Comparison of ENCODE assay signal across 18 mouse cellular contexts in genomic region chr6:146136244-146136643, GRCm38 (mm10).
A peak's percentile ranks its signal among the peaks of the same experiment; 100 is the strongest.
DNase-seq lines count a peak whose midpoint lies in the region; ATAC-seq and TF ChIP-seq lines count a peak whose summit lies in the region.
"Had no signal": no experiment of that assay in that cellular context is flagged by ENCODE, and none has a peak within 500 bp of the region (broad histone marks: within the 10 kb centered on the region; RNA-seq: fewer than 3 reads in every experiment).

No protein-coding gene starts in this region.

- H3K9ac ChIP-seq in forebrain, embryonic 13.5 days, result no peak overlapping the region
- H3K9ac ChIP-seq in hindbrain, embryonic 15.5 days, result no peak overlapping the region
- no peak overlapping the region for H3K9ac ChIP-seq in midbrain, postnatal 0 days (replicated peaks; ENCODE audit: low read length, poor library complexity, severe bottlenecking)
- H3K9ac ChIP-seq: liver, embryonic 13.5 days; stomach, embryonic 15.5 days had no signal

- no peaks in the 10 kb centered on the region for H3K36me3 ChIP-seq in forebrain, embryonic 13.5 days (ENCODE audit: poor library complexity, severe bottlenecking)
- no peaks in the 10 kb centered on the region for H3K36me3 ChIP-seq in hindbrain, embryonic 15.5 days
- H3K36me3 ChIP-seq in midbrain, postnatal 0 days (ENCODE audit: insufficient read depth, low read length), result no peaks in the 10 kb centered on the region
- H3K36me3 ChIP-seq: embryonic facial prominence, embryonic 10.5 days; heart, embryonic 10.5 days; liver, embryonic 13.5 days; stomach, embryonic 15.5 days had no signal

- intact Hi-C loops in left cerebral cortex, postnatal 36 days (cut with DNase I), result no loop called here

- no peak overlapping the region for H3K4me3 ChIP-seq in forebrain, embryonic 13.5 days
- no peak overlapping the region for H3K4me3 ChIP-seq in hindbrain, embryonic 15.5 days
- H3K4me3 ChIP-seq in midbrain, postnatal 0 days (ENCODE audit: low read depth, low read length), result no peak overlapping the region
- H3K4me3 ChIP-seq: embryonic facial prominence, embryonic 10.5 days; heart, embryonic 10.5 days; liver, embryonic 13.5 days; stomach, embryonic 15.5 days had no signal

- no peak for TF ChIP-seq CTCF in midbrain, postnatal 0 days (IDR thresholded peaks at IDR 0.05)

- no peak overlapping the region for H3K27ac ChIP-seq in forebrain, embryonic 13.5 days
- peak overlapping the region; percentile 65 for H3K27ac ChIP-seq in hindbrain, embryonic 15.5 days (replicated peaks)
- H3K27ac ChIP-seq in midbrain, postnatal 0 days (ENCODE audit: low read depth, low read length), result peak overlapping the region; percentile 51
- H3K27ac ChIP-seq: embryonic facial prominence, embryonic 10.5 days; heart, embryonic 10.5 days; liver, embryonic 13.5 days; stomach, embryonic 15.5 days had no signal

- H3K4me2 ChIP-seq in forebrain, embryonic 13.5 days, result peak overlapping the region; percentile 12; the same call in 1 of the 2 replicates
- peak overlapping the region; percentile 14; the same call in 1 of the 2 replicates for H3K4me2 ChIP-seq in hindbrain, embryonic 15.5 days
- peak overlapping the region; percentile 9; the same call in 1 of the 2 replicates for H3K4me2 ChIP-seq in midbrain, postnatal 0 days (ENCODE audit: low read depth, low read length, poor library complexity, severe bottlenecking)
- H3K4me2 ChIP-seq: liver, embryonic 13.5 days; stomach, embryonic 15.5 days had no signal

- no peaks in the 10 kb centered on the region for H3K9me3 ChIP-seq in forebrain, embryonic 13.5 days (replicated peaks)
- H3K9me3 ChIP-seq in hindbrain, embryonic 15.5 days, result no peaks in the 10 kb centered on the region
- no peaks in the 10 kb centered on the region for H3K9me3 ChIP-seq in midbrain, postnatal 0 days (ENCODE audit: low read length)
- H3K9me3 ChIP-seq: embryonic facial prominence, embryonic 10.5 days; heart, embryonic 10.5 days; liver, embryonic 13.5 days; stomach, embryonic 15.5 days had no signal

- H3K27me3 ChIP-seq in forebrain, embryonic 13.5 days, result no peaks in the 10 kb centered on the region
- H3K27me3 ChIP-seq in hindbrain, embryonic 15.5 days, result no peaks in the 10 kb centered on the region
- no peaks in the 10 kb centered on the region for H3K27me3 ChIP-seq in midbrain, postnatal 0 days (ENCODE audit: insufficient read depth, low read length)
- H3K27me3 ChIP-seq: liver, embryonic 13.5 days; Patski; stomach, embryonic 15.5 days had no signal

- WGBS in forebrain, embryonic 13.5 days, result 41% methylated on average over 7 of the region's 7 CpGs
- WGBS in hindbrain, embryonic 15.5 days, result 17% methylated on average over 7 of the region's 7 CpGs
- 26% methylated on average over 7 of the region's 7 CpGs for WGBS in midbrain, postnatal 0 days

- no peak for DNase-seq in frontal cortex, postnatal 36 days (ENCODE audit: low spot score in 2 of 2)
- peak; percentile 31 for DNase-seq in midbrain, postnatal 0 days (ENCODE audit: low spot score)
- DNase-seq in left cerebral cortex, postnatal 36 days (ENCODE audit: low spot score in 2 of 2), result no peak
- DNase-seq in layer of hippocampus, postnatal 10 days (ENCODE audit: low spot score in 2 of 2), result no peak
- DNase-seq in lung, postnatal 25 days (ENCODE audit: low spot score), result no peak
- DNase-seq: adrenal gland, adult 2 months; heart, postnatal 36 days; kidney, adult 11 months; liver, embryonic 13.5 days; lung, postnatal 36 days; thymus, postnatal 14 days had no signal

- peaks cover 16% of the 10 kb centered on the region for H3K4me1 ChIP-seq in forebrain, embryonic 13.5 days
- H3K4me1 ChIP-seq in hindbrain, embryonic 15.5 days (replicated peaks), result peaks cover 13% of the 10 kb centered on the region
- H3K4me1 ChIP-seq in midbrain, postnatal 0 days (ENCODE audit: insufficient read depth, low read length), result peaks cover 6% of the 10 kb centered on the region; the same call in 1 of the 2 replicates
- H3K4me1 ChIP-seq: liver, embryonic 13.5 days; stomach, embryonic 15.5 days had no signal

- peak; percentile 57 for ATAC-seq in frontal cortex, adult (ENCODE audit: low TSS enrichment)
- ATAC-seq in forebrain, embryonic 13.5 days, result 0 out of 2 replicates have a peak, but pooled peaks have one; percentile 3
- ATAC-seq in hindbrain, embryonic 15.5 days (ENCODE audit: low FRiP score, low read depth), result peak; percentile 67; the same call in 1 of the 2 replicates
- peak; percentile 70 for ATAC-seq in midbrain, postnatal 0 days (ENCODE audit: low FRiP score)
- ATAC-seq: Patski had no signal

Comparison
In these comparisons a context has a peak if more than half of its experiments do, and no peak if none do; other contexts are left out.
1. ATAC-seq: peak in every context shown above with its lines; median percentile 70 in midbrain, postnatal 0 days; 67 in hindbrain, embryonic 15.5 days; 57 in frontal cortex, adult; 3 in forebrain, embryonic 13.5 days.